Mouse (Mus musculus) gastrocnemius, postnatal 14 days (tissue): ENCODE results near the gene Nptn. TPM values are rescaled to one million over a fixed set of nuclear protein-coding genes. Genes with fewer than 3 reads are reported as not detected.
"Not testable (repeated sequence)": the region's sequence is repeated elsewhere in the genome, so short reads cannot be mapped to it uniquely, and the experiment has no call there.

Experiments used
- DNase-seq: peaks from one replicate; pipeline ENCODE4 v3.0.0; 2021; ENCODE audit warnings: mixed read lengths
- intact Hi-C: fragments of 180-260 bp; cut with DNase I; formaldehyde crosslinking; loops from one replicate; pipeline ENCODE4 v1.15.1; 2025; ENCODE audit warnings: low total_unique reads
- total RNA-seq, 2 experiments: library from RNA; stranded (reverse); gene quantifications; 2 replicates each; pipeline ENCODE4 v1.2.3; 2021

Nptn gene
- total RNA-seq, 2 experiments from 2014 or later = 91.0 to 101 TPM

DNA sequence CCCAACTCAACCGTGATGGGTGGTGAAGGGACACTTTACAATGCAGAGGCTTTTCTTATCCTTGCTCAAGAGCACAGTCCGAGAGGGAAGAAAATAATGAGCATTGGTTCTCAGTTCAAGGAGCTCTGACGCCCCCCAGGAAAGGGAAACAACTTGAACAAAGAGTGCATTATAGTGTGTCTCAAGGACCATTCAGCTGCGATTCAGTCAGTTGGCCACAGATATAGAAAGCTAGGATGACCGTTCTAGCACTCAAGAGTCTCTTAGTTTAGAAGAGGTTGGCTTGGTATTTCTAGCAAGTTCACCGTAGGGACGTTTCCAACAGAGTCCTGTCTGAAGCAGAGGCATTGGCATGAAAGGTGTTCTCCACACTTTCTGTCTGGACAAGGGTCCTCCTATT is 25.4 kb upstream of the Nptn start:
- intact Hi-C loops = no loop called here
- DNase-seq = no peak

DNA sequence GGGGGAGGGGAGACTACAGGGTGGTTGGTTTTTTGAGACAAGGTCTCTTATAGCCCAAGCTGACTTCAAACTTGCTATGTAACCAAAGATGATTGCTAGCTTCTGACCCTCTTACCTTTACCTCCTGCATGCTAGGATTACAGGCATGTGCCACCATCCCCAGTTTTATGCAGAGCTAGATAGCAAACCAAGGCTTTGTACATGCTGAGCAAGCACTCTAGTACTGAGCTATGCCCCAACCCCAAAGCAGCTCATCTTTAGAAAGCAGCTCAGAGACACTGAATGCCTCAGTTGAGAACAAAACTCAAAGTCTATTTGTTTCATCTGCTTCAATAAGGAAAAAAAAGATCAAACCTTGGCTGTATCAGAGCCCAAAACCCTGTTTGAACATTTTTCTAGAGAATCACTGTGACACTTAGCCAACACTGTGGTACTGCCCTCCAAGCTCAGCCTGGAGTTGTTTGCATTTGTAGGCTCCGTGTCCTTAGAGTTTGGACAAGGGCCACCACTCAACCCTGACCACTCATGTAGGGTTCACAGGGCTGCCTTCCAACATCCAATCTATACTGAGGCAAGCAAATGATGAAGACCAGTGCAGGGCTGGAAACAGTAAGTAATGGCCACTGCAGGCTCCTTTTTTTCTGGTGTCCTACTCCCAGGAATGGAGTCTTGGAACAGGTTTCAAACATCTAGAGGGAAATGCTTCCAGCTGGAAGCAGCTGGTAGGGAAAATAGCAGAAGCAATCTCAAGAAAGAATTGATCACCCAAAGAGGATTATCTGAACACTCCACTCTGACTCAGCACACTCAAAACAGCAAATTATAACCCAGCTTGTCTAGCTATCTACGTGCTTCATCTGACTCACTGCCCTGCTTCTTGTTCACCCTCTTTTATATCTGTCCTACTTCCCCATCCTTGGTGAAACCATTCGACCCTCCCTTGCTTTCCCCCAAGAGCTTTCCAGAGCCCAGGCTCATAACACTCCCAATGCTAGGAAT is 24.3 kb upstream of the Nptn start:
- no peak for DNase-seq
- intact Hi-C loops = no loop called here

DNA sequence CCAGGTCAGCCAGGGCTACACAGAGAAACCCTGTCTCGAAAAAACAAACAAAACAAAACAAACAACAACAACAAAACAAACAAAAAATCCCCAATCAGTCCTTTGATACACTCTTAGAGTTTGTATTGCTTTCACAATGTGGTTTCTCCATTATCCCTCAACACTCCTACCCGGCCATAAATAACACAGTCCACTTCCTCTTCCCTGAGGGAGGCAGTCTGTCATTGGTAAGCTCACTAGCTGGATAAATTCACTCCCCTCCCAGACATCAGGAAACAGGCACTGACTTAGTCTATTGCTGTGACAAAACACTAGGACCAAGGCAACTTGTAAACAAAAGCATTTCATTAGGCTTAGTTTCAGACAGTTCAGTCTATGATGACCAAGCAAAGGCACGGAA is 21.8 kb upstream of the Nptn start:
- intact Hi-C loops = loop anchor here (2.0 kb wide), 1 partner anchor 63 kb away; no protein-coding TSS in a partner anchor
- no peak for DNase-seq

DNA sequence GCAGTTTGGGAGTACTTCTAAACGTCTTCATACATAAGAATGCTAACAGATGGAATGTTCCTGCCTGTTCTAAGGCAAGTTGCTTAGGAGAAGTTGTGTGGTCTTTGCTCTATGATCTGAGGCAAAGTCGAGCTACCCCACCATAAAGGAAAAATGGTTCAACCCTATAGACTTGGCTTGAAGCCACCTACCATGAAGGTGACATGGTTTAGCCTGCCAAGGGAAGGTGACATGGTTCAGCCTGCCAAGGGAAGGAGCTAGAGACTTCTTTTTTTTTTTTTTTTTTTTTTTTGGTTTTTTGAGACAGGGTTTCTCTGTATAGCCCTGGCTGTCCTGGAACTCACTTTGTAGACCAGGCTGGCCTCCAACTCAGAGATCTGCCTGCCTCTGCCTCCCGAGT is 16.1 kb upstream of the Nptn start:
- DNase-seq, intact Hi-C loops: not testable (repeated sequence)

DNA sequence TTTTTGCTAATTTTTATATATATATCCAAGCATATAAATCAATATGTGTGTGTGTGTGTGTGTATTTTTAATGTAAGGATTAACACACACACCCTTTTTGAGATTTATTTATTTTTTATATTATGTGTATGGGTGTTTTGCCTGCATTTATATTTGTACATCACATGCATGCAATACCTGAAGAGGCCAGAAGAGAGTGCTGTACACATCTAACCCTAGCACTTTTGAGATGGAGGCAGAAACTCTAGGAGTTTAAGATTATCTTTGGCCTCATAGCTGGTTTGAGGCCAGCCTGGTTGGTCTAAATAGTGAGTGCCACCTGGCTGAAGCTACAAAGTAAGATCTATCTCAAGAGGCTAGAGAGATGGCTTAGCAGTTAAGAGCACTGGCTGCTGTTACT is 14.4 kb upstream of the Nptn start:
- intact Hi-C loops = no loop called here
- DNase-seq = no peak

DNA sequence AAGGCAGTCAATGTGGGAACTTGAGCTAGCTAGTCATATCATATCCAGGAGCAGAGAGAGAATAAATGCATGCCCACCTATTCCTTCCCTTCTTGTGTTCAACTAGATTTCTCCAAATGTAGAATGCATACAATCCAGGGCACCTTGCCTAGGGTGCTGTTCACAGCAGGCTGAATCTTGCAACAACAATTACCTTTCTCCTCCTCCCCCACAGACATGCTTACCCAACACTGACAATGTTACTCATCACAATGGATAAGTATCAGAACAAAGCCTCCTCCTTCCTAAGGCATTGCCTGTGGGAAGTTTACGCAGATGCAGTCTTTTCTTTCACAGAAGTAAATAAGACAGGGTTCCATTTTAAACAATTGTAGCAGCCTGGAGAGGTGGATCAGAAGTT is 11.0 kb upstream of the Nptn start:
- intact Hi-C loops = no loop called here
- DNase-seq = no peak

DNA sequence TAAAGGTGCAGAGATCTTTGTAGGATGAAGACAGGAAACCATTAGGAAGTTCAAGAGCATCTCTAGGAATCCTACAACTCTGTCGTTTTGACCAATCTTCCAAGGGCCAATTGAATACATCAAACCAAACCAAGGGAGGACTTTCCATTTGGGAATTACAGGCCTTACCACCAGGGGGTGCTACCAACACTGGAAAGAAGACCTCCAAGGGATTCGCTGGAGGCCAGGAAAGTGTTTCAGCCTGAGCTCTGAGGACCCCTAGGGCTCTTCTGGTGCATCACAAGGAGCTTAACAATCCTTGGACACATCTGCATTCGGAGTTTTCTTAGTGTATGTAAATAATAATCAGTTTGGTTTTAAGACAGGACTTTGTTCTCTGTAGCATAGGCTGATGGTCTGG is 3.4 kb upstream of the Nptn start:
- peak; percentile 88 for DNase-seq
- intact Hi-C loops = loop anchor here (2.0 to 5.0 kb wide), 2 partner anchors 36 to 72 kb away; no protein-coding TSS in a partner anchor

DNA sequence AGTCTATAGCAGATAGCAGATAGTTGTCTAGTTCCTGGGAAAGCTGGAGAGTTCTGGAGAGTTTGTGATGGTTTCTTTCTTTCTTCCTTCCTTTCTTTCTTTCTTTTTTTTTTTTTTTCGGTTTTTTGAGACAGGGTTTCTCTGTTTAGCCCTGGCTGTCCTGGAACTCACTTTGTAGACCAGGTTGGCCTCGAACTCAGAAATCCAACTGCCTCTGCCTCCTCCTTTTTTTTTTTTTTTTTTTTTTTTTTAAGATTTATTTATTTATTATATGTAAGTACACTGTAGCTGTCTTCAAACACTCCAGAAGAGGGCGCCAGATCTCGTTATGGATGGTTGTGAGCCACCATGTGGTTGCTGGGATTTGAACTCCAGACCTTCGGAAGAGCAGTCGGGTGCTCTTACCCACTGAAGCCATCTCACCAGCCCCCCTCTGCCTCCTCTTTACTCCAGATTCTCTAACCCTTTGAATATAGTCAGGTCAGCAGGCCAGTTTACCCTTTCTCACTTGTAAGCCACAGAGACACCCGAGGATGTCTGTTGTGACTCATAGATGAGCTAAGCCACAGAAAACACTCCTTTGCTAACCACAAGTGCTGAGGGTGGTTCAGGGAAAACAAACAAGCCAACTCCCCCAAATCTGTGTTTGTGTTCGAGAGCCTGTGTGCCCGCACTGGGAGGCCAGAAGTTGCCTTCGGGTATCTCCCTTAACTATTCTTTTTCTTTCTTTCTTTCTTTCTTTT is 1.4 kb upstream of the Nptn start:
- intact Hi-C loops = not testable (repeated sequence)

DNA sequence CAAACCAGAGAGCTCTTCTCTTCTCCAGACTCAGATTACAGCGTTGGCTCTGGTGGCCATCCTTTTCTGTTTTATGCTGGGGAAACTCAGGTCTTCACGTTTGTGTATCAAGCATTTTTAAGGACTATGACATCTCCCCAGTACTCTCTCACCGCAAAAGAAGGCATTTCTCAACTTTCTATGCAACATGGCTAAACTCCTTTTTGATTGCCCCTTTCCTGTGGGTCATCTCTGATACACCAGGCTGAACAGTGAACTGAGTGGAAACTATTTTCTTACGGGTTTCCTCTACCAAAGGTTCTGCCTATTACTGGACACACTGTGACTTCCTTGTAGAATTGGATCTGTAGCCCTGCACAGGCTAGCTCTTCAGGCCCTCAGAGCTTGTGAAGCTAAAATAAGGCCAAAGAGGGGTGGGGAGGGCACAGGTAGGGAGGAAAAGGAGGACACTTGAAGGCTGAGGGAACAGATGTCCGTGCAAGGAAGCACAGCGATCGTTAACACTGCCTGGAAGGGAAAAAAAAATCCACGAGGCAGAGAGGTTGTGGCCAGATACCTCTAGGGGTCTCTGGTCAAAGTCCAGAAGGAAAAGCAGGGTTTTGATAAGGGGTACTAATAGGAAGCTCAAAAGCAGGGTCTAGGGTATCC is 633 bp upstream of the Nptn start:
- intact Hi-C loops = no loop called here
- no peak for DNase-seq

More for the DNA sequence above, 1.4 kb upstream of the Nptn start:
- not testable (repeated sequence) for DNase-seq

DNA sequence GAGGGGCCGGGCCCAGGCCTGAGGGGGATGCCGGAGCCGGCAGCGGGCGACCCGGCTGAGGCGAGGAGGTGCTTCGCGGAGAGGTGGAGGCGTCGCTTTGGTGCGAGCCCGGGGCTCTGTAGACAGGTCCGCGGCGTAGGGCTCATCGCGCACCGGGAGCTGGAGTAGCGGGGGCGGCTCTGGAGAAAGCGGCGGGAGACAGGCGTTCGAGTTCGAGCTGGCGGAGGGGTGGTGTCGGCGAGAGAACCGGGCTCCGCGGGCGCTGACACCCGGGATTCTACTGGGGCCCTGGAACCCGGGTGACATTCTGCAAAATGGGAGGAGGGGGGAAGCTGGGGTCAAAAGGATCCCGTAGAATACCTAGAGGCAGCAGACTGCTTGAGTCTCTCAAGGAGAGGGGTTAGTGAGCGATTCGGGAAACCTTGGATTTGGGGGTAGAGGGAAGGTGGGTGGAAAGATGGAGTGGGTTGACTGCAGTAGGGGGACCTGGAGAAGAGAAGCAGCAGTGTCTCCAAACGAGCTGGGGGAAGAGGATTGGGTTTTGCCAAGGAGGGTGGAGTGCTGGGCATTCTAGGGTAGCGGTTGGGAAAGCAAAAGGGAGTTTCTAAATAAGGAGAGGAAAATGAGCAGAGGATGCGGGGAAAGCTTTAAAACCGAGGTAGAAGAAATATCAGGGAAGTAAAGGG is 684 bp downstream of the Nptn start:
- DNase-seq = peak; percentile 67
- intact Hi-C loops = no loop called here

DNA sequence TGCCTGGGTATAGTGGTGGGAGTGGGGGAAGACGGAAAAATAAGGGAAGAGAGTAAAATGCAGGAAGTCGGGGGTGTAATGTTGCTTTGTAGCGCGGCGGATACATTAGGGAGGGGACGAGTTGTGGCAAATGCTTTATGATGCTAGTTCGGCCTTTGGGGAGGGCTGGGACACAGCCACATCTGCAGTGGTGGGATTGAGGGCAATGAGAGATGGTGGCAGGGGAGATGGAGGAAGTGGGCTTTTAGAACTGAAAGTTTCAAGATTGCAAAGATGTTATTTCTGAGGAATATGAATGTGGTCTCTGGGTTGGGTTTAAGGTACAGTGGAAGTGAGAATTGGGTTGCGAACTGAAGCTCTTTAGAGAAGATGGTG is 1.2 kb downstream of the Nptn start:
- intact Hi-C loops = no loop called here

DNA sequence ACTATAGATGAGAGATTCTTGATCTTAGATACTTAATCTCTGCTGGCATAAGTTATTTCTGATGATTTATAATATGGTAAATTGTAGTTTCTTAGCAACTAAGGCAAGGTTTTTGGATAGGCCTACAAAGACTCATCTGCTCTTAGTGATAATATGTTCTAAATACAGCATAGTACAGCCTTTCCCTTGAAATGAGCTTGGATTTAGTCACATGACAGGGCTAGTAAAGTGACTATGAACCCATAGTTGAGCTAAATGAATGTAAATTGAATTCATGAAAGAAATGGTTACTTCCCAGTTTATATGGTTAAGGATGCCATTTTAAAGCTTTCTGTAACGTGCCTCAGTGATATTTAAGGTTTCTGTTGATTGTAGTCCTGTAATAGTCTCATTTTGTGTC is 2.3 kb downstream of the Nptn start:
- no peak for DNase-seq
- intact Hi-C loops = no loop called here

More for the DNA sequence above, 1.2 kb downstream of the Nptn start:
- DNase-seq = no peak

DNA sequence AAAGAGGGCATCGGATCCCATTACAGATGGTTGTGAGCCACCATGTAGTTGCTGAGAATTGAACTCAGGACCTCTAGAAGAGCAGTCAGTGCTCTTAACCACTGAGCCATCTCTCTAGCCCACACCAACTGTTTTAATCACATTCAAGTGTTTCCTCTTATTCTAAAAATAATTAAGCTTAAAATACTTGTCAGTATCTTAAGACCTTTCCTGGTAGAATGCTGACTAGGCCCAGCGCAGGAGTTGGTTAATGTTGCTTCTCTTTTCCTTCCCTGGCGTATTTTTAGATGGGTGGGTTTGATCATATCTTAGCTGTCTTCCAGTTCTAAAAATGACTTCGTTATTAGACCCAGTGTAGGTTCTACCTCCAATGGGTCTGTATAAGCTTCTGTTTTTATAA is 6.6 kb downstream of the Nptn start:
- no peak for DNase-seq
- intact Hi-C loops = no loop called here

DNA sequence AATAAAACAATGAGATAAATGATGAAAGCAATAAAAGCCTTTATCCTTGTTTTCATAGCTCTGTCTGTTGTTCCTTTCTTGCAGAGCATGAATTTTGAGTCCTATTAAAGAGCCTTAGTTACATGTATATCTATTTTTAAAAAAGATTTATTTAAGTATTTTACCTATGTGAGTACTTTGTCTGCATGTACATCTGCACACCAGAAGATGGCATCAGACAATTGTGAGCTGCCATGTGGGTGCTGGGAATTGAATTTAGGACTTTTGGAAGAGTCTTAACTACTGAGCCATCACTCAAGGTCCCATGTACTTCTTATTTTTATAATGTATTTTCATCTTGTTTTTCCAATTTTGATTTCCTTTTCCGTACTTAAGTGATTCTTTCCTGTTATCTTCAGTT is 13.3 kb downstream of the Nptn start:
- no peak for DNase-seq
- intact Hi-C loops = no loop called here

DNA sequence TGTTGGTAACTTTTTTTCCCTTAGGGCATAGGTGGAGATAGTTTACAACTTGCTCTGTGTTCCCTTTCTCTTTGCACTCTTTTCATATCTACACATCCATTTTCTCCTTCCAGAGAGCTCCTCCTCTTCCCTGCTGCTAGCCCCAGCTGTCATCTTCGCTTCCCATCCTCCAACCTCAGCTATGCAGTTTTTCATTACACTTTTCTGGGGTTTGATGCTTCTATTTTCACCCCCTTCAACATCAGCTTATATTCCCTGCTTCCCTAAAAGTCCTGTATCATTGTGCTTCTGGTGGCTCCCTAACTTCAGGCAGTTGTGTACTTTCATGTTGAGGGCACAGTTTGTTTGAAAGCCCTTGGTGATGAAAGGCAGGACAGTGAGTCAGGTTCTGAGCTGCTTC is 31.8 kb downstream of the Nptn start:
- DNase-seq = no peak
- intact Hi-C loops = no loop called here

DNA sequence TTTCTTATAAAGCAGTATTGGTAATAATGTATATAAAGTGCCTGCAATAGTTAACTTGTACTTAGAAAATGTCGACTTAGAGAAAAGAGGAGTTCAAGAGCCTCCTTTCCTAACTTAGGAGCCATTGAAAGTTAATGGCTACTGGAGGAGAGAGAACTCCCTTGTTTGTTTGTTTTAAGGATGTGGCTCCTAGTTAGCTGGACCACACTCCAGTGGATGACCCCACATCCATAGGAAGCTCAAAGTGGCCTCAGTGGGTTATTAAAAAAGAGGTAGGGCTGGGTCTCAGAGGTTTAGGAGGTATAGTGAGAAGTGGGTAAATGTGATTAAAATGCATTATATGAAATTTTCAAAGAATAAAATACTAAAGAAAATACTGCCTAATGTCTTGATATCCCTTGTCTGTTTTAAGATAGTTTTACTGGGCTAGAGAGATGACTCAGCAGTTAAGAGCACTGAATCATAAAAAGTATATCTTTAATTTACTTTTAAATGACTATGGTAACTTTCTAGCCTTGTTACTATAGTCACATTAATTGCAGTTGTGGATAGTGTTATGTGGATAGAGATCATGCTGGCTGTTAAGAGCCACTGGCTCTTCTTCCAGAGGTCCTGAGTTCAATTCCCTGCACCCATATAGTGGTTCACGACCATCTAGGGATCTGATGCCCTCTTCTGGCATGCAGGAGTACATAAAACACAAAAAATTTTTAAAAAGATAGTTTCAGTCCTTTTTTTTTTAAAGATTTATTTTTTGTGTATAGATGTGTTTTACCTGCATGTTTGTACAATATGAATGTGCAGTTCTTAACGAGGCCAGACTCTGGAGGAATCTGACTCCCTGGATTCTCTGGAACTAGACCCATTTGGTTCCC is 33.3 kb downstream of the Nptn start:
- intact Hi-C loops = no loop called here
- no peak for DNase-seq

DNA sequence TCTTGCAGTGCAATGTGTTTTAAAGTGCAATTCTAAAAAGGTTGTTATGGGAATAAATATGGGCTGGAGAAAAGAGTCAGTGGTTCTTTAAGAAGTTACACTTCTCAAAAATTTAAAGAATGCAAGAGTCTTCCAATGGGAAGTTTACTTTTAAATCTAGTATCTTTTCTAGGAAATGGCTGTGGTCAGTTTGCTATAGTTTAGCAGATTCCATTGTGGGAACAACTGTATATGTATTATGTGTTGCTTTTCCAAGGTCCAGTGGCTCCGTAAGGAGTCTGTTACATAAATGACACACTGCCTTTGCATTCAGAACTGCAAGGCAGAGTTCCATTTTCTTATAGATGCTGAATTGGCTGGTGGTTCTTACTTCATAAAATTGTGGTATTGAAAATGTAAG is 41.0 kb downstream of the Nptn start:
- no peak for DNase-seq

DNA sequence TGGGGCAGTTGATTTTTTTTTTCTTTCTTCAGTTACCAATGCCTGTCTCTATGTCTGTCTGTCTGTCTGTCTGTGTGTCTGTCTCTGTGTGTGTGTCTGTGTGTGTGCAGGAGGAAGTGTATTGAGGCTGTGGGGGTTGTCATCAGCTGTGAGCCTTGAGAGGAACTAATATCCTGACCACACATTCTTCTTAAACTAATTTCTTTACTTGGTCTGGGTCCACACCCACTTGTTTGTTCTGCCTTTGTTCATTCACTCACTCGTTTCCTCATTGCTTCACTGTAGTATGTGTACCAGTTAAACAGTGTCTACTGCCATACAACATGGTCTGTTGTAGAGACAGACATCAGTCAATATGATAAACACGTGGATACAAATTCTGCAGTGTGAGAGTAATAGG is 45.2 kb downstream of the Nptn start:
- intact Hi-C loops = no loop called here
- no peak for DNase-seq

More for the DNA sequence above, 41.0 kb downstream of the Nptn start:
- intact Hi-C loops = no loop called here

DNA sequence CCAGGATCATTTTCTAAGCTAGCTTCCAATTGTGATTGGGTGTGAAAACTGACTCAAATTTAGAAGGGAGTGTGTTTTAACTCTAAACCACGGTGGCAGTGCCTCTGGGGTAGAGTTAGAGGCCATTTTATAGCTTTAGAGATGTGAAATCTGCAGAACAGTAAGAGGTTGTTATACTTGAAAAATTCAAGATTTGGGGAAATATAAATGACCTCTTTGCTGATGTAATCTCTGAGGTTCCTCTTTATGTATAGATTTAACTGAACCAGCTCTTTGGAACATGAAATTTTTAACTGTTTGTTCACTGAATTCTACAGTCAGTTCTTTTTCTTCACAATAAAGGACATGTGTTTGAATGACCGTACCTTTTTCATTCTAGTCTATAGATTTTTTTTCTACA is 48.4 kb downstream of the Nptn start:
- intact Hi-C loops = no loop called here
- DNase-seq = no peak
